Mouse (Mus musculus): ENCODE measurements around the gene Zfp385c. TPM values are rescaled to one million over a fixed set of nuclear protein-coding genes. Genes with fewer than 3 reads are reported as not detected.

Zfp385c gene
- polyA plus RNA-seq, 1 experiment from 2014 or later: 0.40 TPM

DNA sequence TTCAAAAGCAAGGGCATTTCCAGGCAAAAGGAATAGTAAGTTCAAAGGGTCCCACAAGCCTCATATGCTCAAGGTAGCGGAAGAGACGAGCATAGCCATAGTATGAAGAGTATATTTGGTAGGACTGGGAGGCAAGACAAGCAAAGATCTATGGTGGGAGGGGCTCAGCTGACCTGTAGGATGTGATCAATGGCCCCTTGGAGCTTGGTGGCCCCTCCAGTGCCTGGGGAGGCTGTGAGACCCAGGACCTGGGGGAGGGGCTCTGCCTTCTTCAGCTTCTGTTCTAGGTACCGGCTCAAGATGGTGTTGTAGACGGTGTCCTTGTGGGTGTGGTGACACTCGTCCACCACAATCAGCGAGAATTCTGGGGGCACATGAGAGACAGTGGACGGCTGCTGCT lies 10.7 kb upstream of the Zfp385c start:
- peaks cover 36% of the 10 kb centered on the region for H3K36me3 ChIP-seq
- H3K4me3 ChIP-seq (replicated peaks): peak overlapping the region; percentile 17
- no peaks in the 10 kb centered on the region for H3K9me3 ChIP-seq (replicated peaks)
- H3K27ac ChIP-seq: no peak overlapping the region
- no peaks in the 10 kb centered on the region for H3K27me3 ChIP-seq
- H3K9ac ChIP-seq: no peak overlapping the region
- H3K4me1 ChIP-seq: peaks cover 15% of the 10 kb centered on the region
- 43% methylated on average over 7 of the region's 7 CpGs for WGBS
- peak overlapping the region; percentile 47 for H3K4me2 ChIP-seq
- ATAC-seq (replicated peaks; ENCODE audit: low FRiP score): no peak

GRCm38 (mm10) chr11:100702081-100702851 lies 10.0 kb upstream of the Zfp385c start:
- Histone ChIP-seq H3K27ac (no peak overlapping the region), H3K9ac (no peak overlapping the region), H3K27me3 (no peaks in the 10 kb centered on the region), H3K36me3 (peaks cover 30% of the 10 kb centered on the region), H3K4me1 (peaks cover 15% of the 10 kb centered on the region), H3K9me3 (replicated peaks) (no peaks in the 10 kb centered on the region), H3K4me3 (replicated peaks) (peak overlapping the region; percentile 17), H3K4me2 (peak overlapping the region; percentile 47)
- WGBS: 41% methylated on average over 19 of the region's 19 CpGs
- peak; percentile 33; the same call in 1 of the 2 replicates for ATAC-seq (replicated peaks; ENCODE audit: low FRiP score)

DNA sequence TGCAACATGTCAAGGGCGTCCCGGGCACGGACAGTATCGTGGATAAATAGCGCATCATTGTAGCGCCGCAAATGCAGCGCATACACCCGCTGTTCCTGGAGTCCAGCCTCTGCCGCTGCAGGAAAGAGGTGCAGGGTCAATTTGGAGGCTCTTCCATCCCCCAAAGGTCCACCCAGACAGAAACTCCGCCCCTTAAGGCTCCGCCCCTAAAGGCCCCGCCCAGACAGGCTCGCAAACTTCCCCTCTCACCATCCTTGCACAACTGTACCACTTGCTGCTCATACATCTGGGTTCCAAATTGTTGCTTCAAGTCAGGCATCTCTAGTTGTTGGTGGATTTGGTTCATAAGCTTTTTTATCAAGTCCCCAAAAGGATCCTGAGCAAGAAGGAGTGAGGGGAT lies 9.0 kb upstream of the Zfp385c start:
- H3K4me3 ChIP-seq (replicated peaks): peak overlapping the region; percentile 31
- H3K9me3 ChIP-seq (replicated peaks): no peaks in the 10 kb centered on the region
- H3K4me2 ChIP-seq: peak overlapping the region; percentile 54
- H3K4me1 ChIP-seq: peaks cover 15% of the 10 kb centered on the region
- no peak for ATAC-seq (replicated peaks; ENCODE audit: low FRiP score)
- H3K27me3 ChIP-seq: no peaks in the 10 kb centered on the region
- H3K9ac ChIP-seq: no peak overlapping the region
- no peak overlapping the region for H3K27ac ChIP-seq
- peaks cover 20% of the 10 kb centered on the region for H3K36me3 ChIP-seq
- 4% methylated on average over 14 of the region's 14 CpGs for WGBS

- ATAC-seq (replicated peaks; ENCODE audit: low FRiP score): no peak
- WGBS: 74% methylated on average over 3 of the region's 3 CpGs
- no peak overlapping the region for H3K9ac ChIP-seq
- H3K36me3 ChIP-seq: peaks cover 14% of the 10 kb centered on the region
- no peak overlapping the region for H3K4me3 ChIP-seq (replicated peaks)
- peak overlapping the region; percentile 54 for H3K4me2 ChIP-seq
- H3K4me1 ChIP-seq: peaks cover 15% of the 10 kb centered on the region
- no peaks in the 10 kb centered on the region for H3K9me3 ChIP-seq (replicated peaks)
- no peak overlapping the region for H3K27ac ChIP-seq
- no peaks in the 10 kb centered on the region for H3K27me3 ChIP-seq
Measured at GRCm38 (mm10) chr11:100700710-100701109, 8.5 kb upstream of the Zfp385c start.

DNA sequence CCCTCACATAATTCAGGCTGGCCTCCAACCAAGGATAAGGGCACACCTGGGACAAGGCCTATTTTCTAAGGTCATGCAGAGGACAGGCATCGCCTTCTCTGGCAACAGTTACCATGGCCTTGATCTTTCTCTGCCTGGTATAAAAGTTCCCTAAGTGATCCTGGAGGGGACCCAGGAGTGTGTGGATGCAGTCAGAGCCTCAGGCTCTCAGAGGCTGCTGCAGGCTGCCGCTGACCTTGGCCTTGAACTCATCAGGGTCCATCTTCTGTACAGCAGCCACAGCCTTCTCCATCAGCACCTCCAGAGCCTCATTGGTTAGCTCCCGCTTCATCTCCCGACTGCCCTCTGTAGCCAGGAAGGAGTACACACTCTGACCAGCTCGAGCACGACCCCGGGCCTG lies 5.7 kb upstream of the Zfp385c start:
- ATAC-seq (replicated peaks; ENCODE audit: low FRiP score): no peak
- Histone ChIP-seq H3K4me2 (no peak overlapping the region), H3K36me3 (no peaks in the 10 kb centered on the region), H3K9me3 (replicated peaks) (no peaks in the 10 kb centered on the region), H3K4me1 (peaks cover 17% of the 10 kb centered on the region), H3K9ac (no peak overlapping the region), H3K4me3 (replicated peaks) (no peak overlapping the region), H3K27ac (no peak overlapping the region), H3K27me3 (peaks cover 10% of the 10 kb centered on the region; the same call in 1 of the 2 replicates)
- WGBS: 75% methylated on average over 7 of the region's 7 CpGs

DNA sequence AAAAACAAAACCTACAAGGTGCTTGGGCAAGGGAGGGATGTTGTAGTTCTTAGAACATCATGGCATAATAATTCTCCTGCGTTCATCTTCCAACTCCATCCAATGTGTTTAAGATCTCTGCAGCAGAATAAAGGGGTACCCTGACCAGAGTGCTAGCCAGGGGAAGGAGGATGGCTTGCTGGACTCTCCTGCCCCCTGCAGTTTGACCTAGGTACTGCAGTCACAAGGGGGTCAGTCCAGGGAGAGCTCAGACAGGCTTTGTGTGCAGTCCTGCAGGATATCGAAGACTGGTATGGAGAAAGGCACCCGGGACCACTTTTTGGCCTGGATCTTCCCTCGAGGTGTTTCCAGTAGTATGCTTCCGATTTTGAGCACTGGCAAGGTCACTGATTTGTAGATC lies 2.7 kb upstream of the Zfp385c start:
- Histone ChIP-seq H3K27me3 (peaks cover 37% of the 10 kb centered on the region), H3K36me3 (no peaks in the 10 kb centered on the region), H3K9me3 (replicated peaks) (no peaks in the 10 kb centered on the region), H3K9ac (no peak overlapping the region), H3K4me3 (replicated peaks) (no peak overlapping the region), H3K4me1 (peaks cover 20% of the 10 kb centered on the region), H3K27ac (no peak overlapping the region), H3K4me2 (no peak overlapping the region)
- WGBS: 35% methylated on average over 5 of the region's 5 CpGs
- no peak for ATAC-seq (replicated peaks; ENCODE audit: low FRiP score)

GRCm38 (mm10) chr11:100693154-100693553 lies 899 bp upstream of the Zfp385c start:
- no peaks in the 10 kb centered on the region for H3K36me3 ChIP-seq
- H3K27ac ChIP-seq: no peak overlapping the region
- 15% methylated on average over 5 of the region's 5 CpGs for WGBS
- no peak overlapping the region for H3K9ac ChIP-seq
- H3K4me1 ChIP-seq: peaks cover 20% of the 10 kb centered on the region
- H3K27me3 ChIP-seq: peaks cover 37% of the 10 kb centered on the region
- no peak overlapping the region for H3K4me2 ChIP-seq
- no peak overlapping the region for H3K4me3 ChIP-seq (replicated peaks)
- ATAC-seq (replicated peaks; ENCODE audit: low FRiP score): no peak
- H3K9me3 ChIP-seq (replicated peaks): no peaks in the 10 kb centered on the region

GRCm38 (mm10) chr11:100690389-100690788 lies 1.9 kb downstream of the Zfp385c start:
- H3K36me3 ChIP-seq: no peaks in the 10 kb centered on the region
- no peak for ATAC-seq (replicated peaks; ENCODE audit: low FRiP score)
- H3K4me2 ChIP-seq: no peak overlapping the region
- H3K9me3 ChIP-seq (replicated peaks): no peaks in the 10 kb centered on the region
- H3K4me3 ChIP-seq (replicated peaks): no peak overlapping the region
- no peak overlapping the region for H3K9ac ChIP-seq
- peaks cover 37% of the 10 kb centered on the region for H3K27me3 ChIP-seq
- WGBS: 78% methylated on average over 7 of the region's 7 CpGs
- no peak overlapping the region for H3K27ac ChIP-seq
- peaks cover 20% of the 10 kb centered on the region for H3K4me1 ChIP-seq

GRCm38 (mm10) chr11:100688443-100688842 lies 3.8 kb downstream of the Zfp385c start:
- Histone ChIP-seq H3K4me3 (replicated peaks) (no peak overlapping the region), H3K9ac (no peak overlapping the region), H3K4me1 (peaks cover 20% of the 10 kb centered on the region), H3K36me3 (no peaks in the 10 kb centered on the region), H3K27ac (no peak overlapping the region), H3K4me2 (no peak overlapping the region), H3K27me3 (peaks cover 32% of the 10 kb centered on the region), H3K9me3 (replicated peaks) (no peaks in the 10 kb centered on the region)
- ATAC-seq (replicated peaks; ENCODE audit: low FRiP score): no peak
- 67% methylated on average over 4 of the region's 4 CpGs for WGBS

DNA sequence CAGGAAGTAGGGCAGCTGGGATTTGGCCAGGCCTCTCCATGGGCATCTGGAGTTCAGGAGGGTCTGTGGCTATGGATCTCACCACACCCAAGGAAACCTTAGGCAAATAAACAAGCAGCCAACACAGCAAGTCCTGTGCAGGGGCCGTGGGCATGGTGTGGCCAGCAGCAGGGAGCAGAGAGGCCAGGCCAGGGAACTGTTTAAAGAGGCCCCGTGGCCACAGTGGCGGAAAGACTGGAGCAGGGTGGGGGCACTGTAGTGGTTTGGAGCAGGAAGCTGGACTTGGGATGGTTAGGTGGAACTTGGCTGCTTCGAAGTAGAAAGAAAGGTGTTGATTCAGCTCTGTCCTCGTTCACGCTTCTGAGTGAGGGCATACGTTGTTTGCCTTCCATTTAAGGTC lies 5.0 kb downstream of the Zfp385c start:
- 77% methylated on average over 7 of the region's 7 CpGs for WGBS
- no peak for ATAC-seq (replicated peaks; ENCODE audit: low FRiP score)
- no peak overlapping the region for H3K4me3 ChIP-seq (replicated peaks)
- no peak overlapping the region for H3K27ac ChIP-seq
- no peak overlapping the region for H3K4me2 ChIP-seq
- peaks cover 20% of the 10 kb centered on the region for H3K27me3 ChIP-seq
- H3K4me1 ChIP-seq: peaks cover 9% of the 10 kb centered on the region
- no peaks in the 10 kb centered on the region for H3K9me3 ChIP-seq (replicated peaks)
- H3K36me3 ChIP-seq: no peaks in the 10 kb centered on the region
- H3K9ac ChIP-seq: no peak overlapping the region

GRCm38 (mm10) chr11:100685371-100685770 lies 6.9 kb downstream of the Zfp385c start:
- peaks cover 4% of the 10 kb centered on the region for H3K27me3 ChIP-seq
- no peaks in the 10 kb centered on the region for H3K36me3 ChIP-seq
- H3K4me2 ChIP-seq: no peak overlapping the region
- WGBS: 74% methylated on average over 2 of the region's 3 CpGs
- H3K4me1 ChIP-seq: no peaks in the 10 kb centered on the region
- no peak overlapping the region for H3K9ac ChIP-seq
- no peak overlapping the region for H3K4me3 ChIP-seq (replicated peaks)
- no peaks in the 10 kb centered on the region for H3K9me3 ChIP-seq (replicated peaks)
- no peak overlapping the region for H3K27ac ChIP-seq
- ATAC-seq (replicated peaks; ENCODE audit: low FRiP score): no peak

- no peaks in the 10 kb centered on the region for H3K9me3 ChIP-seq (replicated peaks)
- no peak for ATAC-seq (replicated peaks; ENCODE audit: low FRiP score)
- WGBS: 46% methylated on average over 2 of the region's 2 CpGs
- H3K4me2 ChIP-seq: no peak overlapping the region
- H3K36me3 ChIP-seq: no peaks in the 10 kb centered on the region
- no peaks in the 10 kb centered on the region for H3K4me1 ChIP-seq
- no peak overlapping the region for H3K27ac ChIP-seq
- no peak overlapping the region for H3K9ac ChIP-seq
- H3K27me3 ChIP-seq: no peaks in the 10 kb centered on the region
- H3K4me3 ChIP-seq (replicated peaks): no peak overlapping the region
Measured at GRCm38 (mm10) chr11:100684084-100684483, 8.2 kb downstream of the Zfp385c start.

DNA sequence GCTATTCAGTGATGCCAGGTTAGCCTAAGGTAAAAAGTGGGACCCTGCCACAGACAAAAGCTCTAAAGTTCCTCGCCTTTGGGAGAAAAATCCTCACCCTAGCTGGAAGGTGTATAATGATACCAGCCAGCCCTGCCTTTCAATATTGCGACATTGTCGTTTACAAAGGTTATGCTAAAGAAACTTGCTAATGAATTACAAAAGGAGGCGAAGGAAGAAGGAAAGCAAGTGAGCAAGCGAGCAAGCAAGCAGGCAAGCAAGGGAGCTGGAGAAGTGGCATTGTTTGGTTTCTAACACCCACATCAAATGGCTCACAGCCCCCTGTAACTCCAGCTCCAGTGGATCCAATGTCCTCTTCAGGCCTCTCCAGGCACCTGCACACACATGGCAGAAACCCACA lies 9.7 kb downstream of the Zfp385c start:
- Histone ChIP-seq H3K36me3 (no peaks in the 10 kb centered on the region), H3K27ac (no peak overlapping the region), H3K4me3 (replicated peaks) (no peak overlapping the region), H3K9me3 (replicated peaks) (no peaks in the 10 kb centered on the region), H3K4me2 (no peak overlapping the region), H3K4me1 (no peaks in the 10 kb centered on the region), H3K9ac (no peak overlapping the region), H3K27me3 (no peaks in the 10 kb centered on the region)
- ATAC-seq (replicated peaks; ENCODE audit: low FRiP score): no peak
- 77% methylated on average over 5 of the region's 5 CpGs for WGBS
